Mouse (Mus musculus): Measurements from ENCODE around the gene Idh3a. TPM values are rescaled to one million over a fixed set of nuclear protein-coding genes. Genes with fewer than 3 reads are reported as not detected.
A peak's percentile ranks its signal among the peaks of the same experiment; 100 is the strongest.

The Idh3a gene
- polyA plus RNA-seq (2014; fragmentation: Nextera tagmentation; extraction: Ambion mirVana): 122 and 127 TPM in 2 replicates

DNA sequence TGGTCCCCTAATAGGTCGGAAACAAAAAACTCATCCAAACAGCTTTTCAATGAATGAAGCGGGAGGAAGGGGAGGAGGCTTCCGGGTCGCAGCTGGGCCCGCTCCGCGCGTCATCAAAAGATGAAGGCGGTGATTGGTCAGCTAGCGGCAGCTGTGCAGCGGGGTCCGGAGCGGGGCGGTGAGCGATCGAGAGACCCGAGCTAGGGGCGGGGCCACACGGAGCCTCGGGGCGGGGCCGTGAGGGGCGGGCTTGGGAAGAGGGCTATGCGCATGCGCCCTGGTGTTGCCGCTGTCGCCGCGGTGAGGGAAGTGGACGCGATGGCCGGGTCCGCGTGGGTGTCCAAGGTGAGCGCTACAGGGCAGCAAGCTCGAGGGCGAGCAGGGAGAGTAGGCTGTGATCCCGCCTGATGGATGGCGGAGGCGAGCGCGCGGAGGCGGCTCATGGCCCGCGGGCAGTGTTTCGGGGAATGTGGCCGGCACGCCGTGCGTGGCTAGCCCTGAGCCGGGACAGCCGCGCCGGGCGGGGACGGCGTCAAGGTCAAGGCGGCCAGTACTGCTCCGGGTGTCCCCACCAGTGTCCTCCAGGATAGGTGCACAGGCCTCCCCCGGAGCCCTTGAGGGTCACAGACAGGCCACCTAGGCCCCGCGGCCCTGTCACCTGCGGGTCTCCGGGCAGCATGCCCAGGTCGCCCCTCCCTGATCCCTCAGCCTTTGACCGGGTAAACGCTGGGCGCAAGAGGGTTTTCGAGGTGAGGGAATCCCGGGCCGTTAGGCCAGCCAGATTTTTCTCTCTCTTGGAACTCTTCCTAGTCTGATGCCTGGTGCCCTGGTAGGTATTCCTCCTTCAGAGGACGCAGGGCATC lies at the start of gene Idh3a:
TSS of gene Idh3a (plus strand) at position 136 of the 863 bp plus-strand sequence.
- no peak within 1 kb of the TSS for H3K27ac ChIP-seq (ENCODE audit: low read depth, low read length)
- peak within 1 kb of the TSS; percentile 86 for H3K4me2 ChIP-seq
- WGBS: under 1% methylated on average over 65 of the region's 73 CpGs
- no peaks in the 10 kb centered on the region for H3K36me3 ChIP-seq (ENCODE audit: control insufficient read depth, insufficient read depth, low read length)
- DNase-seq (ENCODE audit: low spot score, missing footprints): peak; percentile 99
- no peaks in the 10 kb centered on the region for H3K27me3 ChIP-seq (ENCODE audit: control insufficient read depth, insufficient read depth, low read length)
- H3K9me3 ChIP-seq (ENCODE audit: control insufficient read depth, low read length): no peaks in the 10 kb centered on the region
- H3K4me1 ChIP-seq (ENCODE audit: control insufficient read depth, insufficient read depth, low read length): peaks cover 6% of the 10 kb centered on the region; the same call in 1 of the 2 replicates
- H3K9ac ChIP-seq (ENCODE audit: low read length): peak within 1 kb of the TSS; percentile 73
- peak; percentile 100 for ATAC-seq (ENCODE audit: low FRiP score)
- H3K4me3 ChIP-seq (ENCODE audit: low read depth, low read length): peak within 1 kb of the TSS; percentile 77

GRCm38 (mm10) chr9:54537030-54537429 lies 49.1 kb upstream of the Idh3a start:
- no peaks in the 10 kb centered on the region for H3K4me1 ChIP-seq (ENCODE audit: control insufficient read depth, insufficient read depth, low read length)
- H3K36me3 ChIP-seq (ENCODE audit: control insufficient read depth, insufficient read depth, low read length): no peaks in the 10 kb centered on the region
- 58% methylated on average over 4 of the region's 4 CpGs for WGBS
- no peaks in the 10 kb centered on the region for H3K9me3 ChIP-seq (ENCODE audit: control insufficient read depth, low read length)
- no peak overlapping the region for H3K4me3 ChIP-seq (ENCODE audit: low read depth, low read length)
- no peak for ATAC-seq (ENCODE audit: low FRiP score)
- no peak for DNase-seq (ENCODE audit: low spot score, missing footprints)
- H3K27me3 ChIP-seq (ENCODE audit: control insufficient read depth, insufficient read depth, low read length): no peaks in the 10 kb centered on the region; the same call in 1 of the 2 replicates
- no peak overlapping the region for H3K4me2 ChIP-seq
- H3K9ac ChIP-seq (ENCODE audit: low read length): no peak overlapping the region
- no peak overlapping the region for H3K27ac ChIP-seq (ENCODE audit: low read depth, low read length)

DNA sequence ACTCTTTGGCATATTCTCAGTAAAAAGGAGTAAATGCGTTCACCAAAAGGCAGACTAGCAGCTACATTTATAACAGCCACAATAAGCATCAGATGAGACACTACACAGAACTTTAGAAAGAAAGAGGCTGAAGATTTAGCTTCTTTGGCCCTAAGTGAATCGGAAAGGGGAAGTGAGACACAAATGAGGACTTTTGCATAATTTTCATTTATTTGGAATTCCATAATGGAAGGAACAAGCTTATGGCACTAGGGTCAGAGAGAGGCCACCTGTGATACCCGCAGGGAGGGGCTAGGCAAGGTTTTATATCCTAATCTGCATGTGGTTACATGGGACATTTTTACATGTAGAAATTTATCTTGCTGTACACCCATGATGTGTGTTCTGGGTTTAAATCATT lies 48.7 kb upstream of the Idh3a start:
- WGBS: 89% methylated on average over 3 of the region's 3 CpGs
- Histone ChIP-seq H3K9ac (ENCODE audit: low read length) (no peak overlapping the region), H3K27me3 (ENCODE audit: control insufficient read depth, insufficient read depth, low read length) (no peaks in the 10 kb centered on the region; the same call in 1 of the 2 replicates), H3K36me3 (ENCODE audit: control insufficient read depth, insufficient read depth, low read length) (no peaks in the 10 kb centered on the region), H3K9me3 (ENCODE audit: control insufficient read depth, low read length) (no peaks in the 10 kb centered on the region), H3K4me3 (ENCODE audit: low read depth, low read length) (no peak overlapping the region), H3K27ac (ENCODE audit: low read depth, low read length) (no peak overlapping the region), H3K4me1 (ENCODE audit: control insufficient read depth, insufficient read depth, low read length) (no peaks in the 10 kb centered on the region), H3K4me2 (no peak overlapping the region)
- ATAC-seq (ENCODE audit: low FRiP score) (no peak), DNase-seq (ENCODE audit: low spot score, missing footprints) (no peak)

DNA sequence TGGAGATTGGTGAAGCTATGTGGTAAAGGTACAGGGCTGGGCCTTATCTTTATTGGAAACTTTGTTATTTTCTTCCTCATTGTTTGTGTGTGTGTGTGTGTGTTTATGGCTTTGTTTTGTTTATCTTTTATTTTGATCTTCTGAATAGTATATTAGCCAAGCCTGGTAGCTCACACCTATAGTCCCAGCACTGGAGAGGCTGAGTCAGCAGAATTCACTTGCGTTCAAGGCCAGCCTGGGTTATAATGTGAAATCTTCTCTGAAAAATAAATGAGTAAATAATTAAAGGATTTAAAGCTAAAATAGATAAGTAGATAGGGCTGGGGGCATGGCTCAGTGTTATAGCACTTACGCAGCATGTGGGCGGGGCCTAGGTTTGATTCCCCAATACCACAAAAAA lies 47.9 kb upstream of the Idh3a start:
- H3K9ac ChIP-seq (ENCODE audit: low read length): no peak overlapping the region
- no peaks in the 10 kb centered on the region for H3K9me3 ChIP-seq (ENCODE audit: control insufficient read depth, low read length)
- ATAC-seq (ENCODE audit: low FRiP score) (no peak), DNase-seq (ENCODE audit: low spot score, missing footprints) (no peak)
- no peak overlapping the region for H3K27ac ChIP-seq (ENCODE audit: low read depth, low read length)
- 95% methylated on average over 3 of the region's 3 CpGs for WGBS
- no peak overlapping the region for H3K4me3 ChIP-seq (ENCODE audit: low read depth, low read length)
- H3K36me3 ChIP-seq (ENCODE audit: control insufficient read depth, insufficient read depth, low read length): no peaks in the 10 kb centered on the region
- no peak overlapping the region for H3K4me2 ChIP-seq
- H3K4me1 ChIP-seq (ENCODE audit: control insufficient read depth, insufficient read depth, low read length): no peaks in the 10 kb centered on the region
- H3K27me3 ChIP-seq (ENCODE audit: control insufficient read depth, insufficient read depth, low read length): no peaks in the 10 kb centered on the region; the same call in 1 of the 2 replicates

DNA sequence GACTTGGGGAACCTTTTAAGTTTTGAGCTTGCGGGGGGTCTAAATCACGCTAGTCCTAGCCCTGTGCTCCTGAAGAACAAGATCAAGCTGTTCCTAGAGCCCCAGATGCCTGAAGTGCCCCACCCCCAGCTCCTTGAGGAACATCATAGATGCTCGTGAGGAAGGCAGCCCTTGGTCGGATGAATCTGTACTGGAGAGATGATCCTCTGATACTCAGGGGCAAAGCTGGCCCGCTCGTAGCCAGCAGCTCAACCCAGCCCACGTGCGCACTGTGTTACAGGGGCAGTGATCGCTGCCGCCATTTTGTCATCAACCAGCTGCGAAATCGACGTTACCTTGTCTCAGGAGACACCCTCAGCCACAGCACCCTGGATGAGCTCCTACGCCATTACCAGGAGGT lies 47.5 kb upstream of the Idh3a start, which contains the start of gene Sh2d7:
TSS of gene Sh2d7 (plus strand) at position 301 of the 400 bp plus-strand sequence.
- H3K9me3 ChIP-seq (ENCODE audit: control insufficient read depth, low read length): no peaks in the 10 kb centered on the region
- ATAC-seq (ENCODE audit: low FRiP score) (no peak), DNase-seq (ENCODE audit: low spot score, missing footprints) (no peak)
- no peak within 1 kb of the TSS for H3K4me3 ChIP-seq (ENCODE audit: low read depth, low read length)
- H3K4me2 ChIP-seq: no peak within 1 kb of the TSS
- no peaks in the 10 kb centered on the region for H3K4me1 ChIP-seq (ENCODE audit: control insufficient read depth, insufficient read depth, low read length)
- 91% methylated on average over 14 of the region's 14 CpGs for WGBS
- no peak within 1 kb of the TSS for H3K27ac ChIP-seq (ENCODE audit: low read depth, low read length)
- no peaks in the 10 kb centered on the region for H3K36me3 ChIP-seq (ENCODE audit: control insufficient read depth, insufficient read depth, low read length)
- H3K27me3 ChIP-seq (ENCODE audit: control insufficient read depth, insufficient read depth, low read length): no peaks in the 10 kb centered on the region; the same call in 1 of the 2 replicates
- H3K9ac ChIP-seq (ENCODE audit: low read length): no peak within 1 kb of the TSS

DNA sequence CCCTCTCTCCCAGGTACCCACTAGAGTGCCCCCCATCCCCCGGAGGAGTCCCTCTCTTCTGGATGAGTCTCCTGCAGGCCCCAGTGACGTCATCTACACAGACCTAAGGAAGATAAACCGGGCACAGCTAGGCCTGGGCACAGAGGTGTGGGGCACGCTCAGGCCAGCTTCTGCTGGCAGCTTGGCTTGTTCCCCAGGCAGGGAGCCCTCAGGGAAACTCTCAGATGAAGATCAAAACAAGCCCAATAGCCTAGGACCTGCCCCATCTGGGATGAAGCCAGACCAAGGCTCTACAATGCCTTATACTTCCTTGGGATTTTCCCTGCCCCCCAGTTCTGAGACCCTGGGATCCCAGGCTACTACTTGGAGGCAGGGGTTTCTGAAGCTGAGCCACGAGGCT lies 45.3 kb upstream of the Idh3a start:
- H3K9me3 ChIP-seq (ENCODE audit: control insufficient read depth, low read length): no peaks in the 10 kb centered on the region
- DNase-seq (ENCODE audit: low spot score, missing footprints): no peak
- no peaks in the 10 kb centered on the region for H3K27me3 ChIP-seq (ENCODE audit: control insufficient read depth, insufficient read depth, low read length)
- WGBS: 76% methylated on average over 5 of the region's 5 CpGs
- no peaks in the 10 kb centered on the region for H3K4me1 ChIP-seq (ENCODE audit: control insufficient read depth, insufficient read depth, low read length)
- ATAC-seq (ENCODE audit: low FRiP score): no peak
- no peak overlapping the region for H3K4me2 ChIP-seq
- H3K4me3 ChIP-seq (ENCODE audit: low read depth, low read length): no peak overlapping the region
- no peaks in the 10 kb centered on the region for H3K36me3 ChIP-seq (ENCODE audit: control insufficient read depth, insufficient read depth, low read length)
- no peak overlapping the region for H3K9ac ChIP-seq (ENCODE audit: low read length)
- no peak overlapping the region for H3K27ac ChIP-seq (ENCODE audit: low read depth, low read length)

- Histone ChIP-seq H3K27me3 (ENCODE audit: control insufficient read depth, insufficient read depth, low read length) (no peaks in the 10 kb centered on the region), H3K36me3 (ENCODE audit: control insufficient read depth, insufficient read depth, low read length) (no peaks in the 10 kb centered on the region), H3K9me3 (ENCODE audit: control insufficient read depth, low read length) (no peaks in the 10 kb centered on the region), H3K27ac (ENCODE audit: low read depth, low read length) (no peak overlapping the region), H3K4me1 (ENCODE audit: control insufficient read depth, insufficient read depth, low read length) (no peaks in the 10 kb centered on the region), H3K4me3 (ENCODE audit: low read depth, low read length) (no peak overlapping the region), H3K9ac (ENCODE audit: low read length) (no peak overlapping the region), H3K4me2 (no peak overlapping the region)
- 85% methylated on average over 9 of the region's 9 CpGs for WGBS
- DNase-seq (ENCODE audit: low spot score, missing footprints) (no peak), ATAC-seq (ENCODE audit: low FRiP score) (no peak)
Observed at GRCm38 (mm10) chr9:54544212-54544953, 41.8 kb upstream of the Idh3a start.

DNA sequence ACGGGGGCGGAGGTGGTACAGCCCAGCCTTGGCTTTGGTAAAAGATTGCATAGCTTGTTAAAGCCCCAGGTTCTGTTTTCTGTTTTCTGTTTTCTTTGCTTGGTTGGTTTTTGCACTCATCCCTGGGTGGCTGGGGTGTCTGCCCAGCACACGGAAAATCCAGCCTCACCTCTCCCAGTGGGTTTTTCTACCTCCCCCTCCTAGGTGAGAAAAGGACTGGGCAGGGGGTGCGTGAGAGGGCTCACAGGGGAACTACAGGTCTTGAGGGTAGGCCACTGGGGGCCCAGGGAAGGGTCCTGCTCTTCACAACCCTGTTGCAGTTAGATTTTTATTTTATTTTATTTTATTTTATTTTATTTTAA lies 41.2 kb upstream of the Idh3a start:
- H3K9me3 ChIP-seq (ENCODE audit: control insufficient read depth, low read length): no peaks in the 10 kb centered on the region
- no peak overlapping the region for H3K9ac ChIP-seq (ENCODE audit: low read length)
- WGBS: 88% methylated on average over 4 of the region's 4 CpGs
- DNase-seq (ENCODE audit: low spot score, missing footprints) (no peak), ATAC-seq (ENCODE audit: low FRiP score) (no peak)
- no peak overlapping the region for H3K27ac ChIP-seq (ENCODE audit: low read depth, low read length)
- no peaks in the 10 kb centered on the region for H3K4me1 ChIP-seq (ENCODE audit: control insufficient read depth, insufficient read depth, low read length)
- H3K4me2 ChIP-seq: no peak overlapping the region
- no peaks in the 10 kb centered on the region for H3K27me3 ChIP-seq (ENCODE audit: control insufficient read depth, insufficient read depth, low read length)
- no peak overlapping the region for H3K4me3 ChIP-seq (ENCODE audit: low read depth, low read length)
- no peaks in the 10 kb centered on the region for H3K36me3 ChIP-seq (ENCODE audit: control insufficient read depth, insufficient read depth, low read length)

- ATAC-seq (ENCODE audit: low FRiP score) (0 out of 2 replicates have a peak, but pooled peaks have one; percentile 2), DNase-seq (ENCODE audit: low spot score, missing footprints) (peak; percentile 95)
- Histone ChIP-seq H3K27ac (ENCODE audit: low read depth, low read length) (no peak overlapping the region), H3K4me1 (ENCODE audit: control insufficient read depth, insufficient read depth, low read length) (no peaks in the 10 kb centered on the region), H3K4me3 (ENCODE audit: low read depth, low read length) (no peak overlapping the region), H3K9ac (ENCODE audit: low read length) (no peak overlapping the region), H3K4me2 (no peak overlapping the region), H3K27me3 (ENCODE audit: control insufficient read depth, insufficient read depth, low read length) (no peaks in the 10 kb centered on the region), H3K36me3 (ENCODE audit: control insufficient read depth, insufficient read depth, low read length) (no peaks in the 10 kb centered on the region), H3K9me3 (ENCODE audit: control insufficient read depth, low read length) (no peaks in the 10 kb centered on the region)
- 18% methylated on average over 5 of the region's 5 CpGs for whole genome bisulfite sequencing
Observed at GRCm38 (mm10) chr9:54547536-54547935, 38.6 kb upstream of the Idh3a start.

Measured in midbrain, embryonic 11.5 days (tissue).